Mouse (Mus musculus): ENCODE data around the gene Ascc3. TPM values are rescaled to one million over a fixed set of nuclear protein-coding genes. Genes with fewer than 3 reads are reported as not detected.

Ascc3 gene
- polyA plus RNA-seq, 1 experiment from 2014 or later: 19.6 TPM

- H3K4me2 ChIP-seq (ENCODE audit: low read depth, severe bottlenecking): no peak overlapping the region
- H3K4me3 ChIP-seq (ENCODE audit: low read depth, low read length): no peak overlapping the region
- H3K4me1 ChIP-seq (ENCODE audit: control insufficient read depth, insufficient read depth, low read length): no peaks in the 10 kb centered on the region
- no peak overlapping the region for H3K9ac ChIP-seq (ENCODE audit: low read length)
- no peaks in the 10 kb centered on the region for H3K9me3 ChIP-seq (ENCODE audit: control insufficient read depth, low read length)
- no peak for DNase-seq (ENCODE audit: low spot score)
- 67% methylated on average over 1 of the region's 1 CpGs for WGBS
- no peaks in the 10 kb centered on the region for H3K36me3 ChIP-seq (ENCODE audit: control insufficient read depth, insufficient read depth, low read length)
- no peaks in the 10 kb centered on the region for H3K27me3 ChIP-seq (ENCODE audit: control insufficient read depth, insufficient read depth, low read length)
- no peak overlapping the region for H3K27ac ChIP-seq (replicated peaks; ENCODE audit: low read depth, low read length)
- no peak for ATAC-seq (ENCODE audit: insufficient number of reproducible peaks, low FRiP score, low TSS enrichment, low read depth)
These were observed 47.1 kb downstream of the Ascc3 start for GRCm38 (mm10) chr10:50639607-50640006.

GRCm38 (mm10) chr10:50650612-50651011, 58.1 kb downstream of the Ascc3 start:
- no peak overlapping the region for H3K4me2 ChIP-seq (ENCODE audit: low read depth, severe bottlenecking)
- H3K4me3 ChIP-seq (ENCODE audit: low read depth, low read length): no peak overlapping the region
- H3K4me1 ChIP-seq (ENCODE audit: control insufficient read depth, insufficient read depth, low read length): no peaks in the 10 kb centered on the region
- DNase-seq (ENCODE audit: low spot score) (no peak), ATAC-seq (ENCODE audit: insufficient number of reproducible peaks, low FRiP score, low TSS enrichment, low read depth) (no peak)
- WGBS: 85% methylated on average over 8 of the region's 8 CpGs
- no peaks in the 10 kb centered on the region for H3K9me3 ChIP-seq (ENCODE audit: control insufficient read depth, low read length)
- H3K36me3 ChIP-seq (ENCODE audit: control insufficient read depth, insufficient read depth, low read length): no peaks in the 10 kb centered on the region
- H3K27ac ChIP-seq (replicated peaks; ENCODE audit: low read depth, low read length): no peak overlapping the region
- no peak overlapping the region for H3K9ac ChIP-seq (ENCODE audit: low read length)
- H3K27me3 ChIP-seq (ENCODE audit: control insufficient read depth, insufficient read depth, low read length): no peaks in the 10 kb centered on the region

GRCm38 (mm10) chr10:50653551-50653950, 61.1 kb downstream of the Ascc3 start:
- H3K9me3 ChIP-seq (ENCODE audit: control insufficient read depth, low read length): no peaks in the 10 kb centered on the region
- no peaks in the 10 kb centered on the region for H3K36me3 ChIP-seq (ENCODE audit: control insufficient read depth, insufficient read depth, low read length)
- H3K4me3 ChIP-seq (ENCODE audit: low read depth, low read length): no peak overlapping the region
- H3K4me1 ChIP-seq (ENCODE audit: control insufficient read depth, insufficient read depth, low read length): no peaks in the 10 kb centered on the region
- H3K27me3 ChIP-seq (ENCODE audit: control insufficient read depth, insufficient read depth, low read length): no peaks in the 10 kb centered on the region
- H3K4me2 ChIP-seq (ENCODE audit: low read depth, severe bottlenecking): no peak overlapping the region
- H3K9ac ChIP-seq (ENCODE audit: low read length): no peak overlapping the region
- H3K27ac ChIP-seq (replicated peaks; ENCODE audit: low read depth, low read length): no peak overlapping the region
- WGBS: 90% methylated on average over 3 of the region's 3 CpGs
- ATAC-seq (ENCODE audit: insufficient number of reproducible peaks, low FRiP score, low TSS enrichment, low read depth) (no peak), DNase-seq (ENCODE audit: low spot score) (no peak)

- no peak for DNase-seq (ENCODE audit: low spot score)
- Histone ChIP-seq H3K9ac (ENCODE audit: low read length) (no peak overlapping the region), H3K27me3 (ENCODE audit: control insufficient read depth, insufficient read depth, low read length) (no peaks in the 10 kb centered on the region), H3K4me3 (ENCODE audit: low read depth, low read length) (no peak overlapping the region), H3K27ac (replicated peaks; ENCODE audit: low read depth, low read length) (no peak overlapping the region), H3K4me1 (ENCODE audit: control insufficient read depth, insufficient read depth, low read length) (no peaks in the 10 kb centered on the region), H3K36me3 (ENCODE audit: control insufficient read depth, insufficient read depth, low read length) (no peaks in the 10 kb centered on the region), H3K4me2 (ENCODE audit: low read depth, severe bottlenecking) (no peak overlapping the region), H3K9me3 (ENCODE audit: control insufficient read depth, low read length) (no peaks in the 10 kb centered on the region)
- WGBS: 45% methylated on average over 1 of the region's 1 CpGs
- ATAC-seq (ENCODE audit: insufficient number of reproducible peaks, low FRiP score, low TSS enrichment, low read depth): 0 out of 2 replicates have a peak, but pooled peaks have one; percentile 51
These were observed 64.9 kb downstream of the Ascc3 start for GRCm38 (mm10) chr10:50657352-50657751.

- Histone ChIP-seq H3K27me3 (ENCODE audit: control insufficient read depth, insufficient read depth, low read length) (no peaks in the 10 kb centered on the region), H3K9me3 (ENCODE audit: control insufficient read depth, low read length) (no peaks in the 10 kb centered on the region), H3K4me2 (ENCODE audit: low read depth, severe bottlenecking) (no peak overlapping the region), H3K4me1 (ENCODE audit: control insufficient read depth, insufficient read depth, low read length) (no peaks in the 10 kb centered on the region), H3K36me3 (ENCODE audit: control insufficient read depth, insufficient read depth, low read length) (no peaks in the 10 kb centered on the region), H3K27ac (replicated peaks; ENCODE audit: low read depth, low read length) (no peak overlapping the region), H3K9ac (ENCODE audit: low read length) (no peak overlapping the region), H3K4me3 (ENCODE audit: low read depth, low read length) (no peak overlapping the region)
- WGBS: 87% methylated on average over 5 of the region's 5 CpGs
- DNase-seq (ENCODE audit: low spot score) (no peak), ATAC-seq (ENCODE audit: insufficient number of reproducible peaks, low FRiP score, low TSS enrichment, low read depth) (no peak)
These were observed 79.0 kb downstream of the Ascc3 start for GRCm38 (mm10) chr10:50671517-50671916.

GRCm38 (mm10) chr10:50690324-50690723, 97.9 kb downstream of the Ascc3 start:
- ATAC-seq (ENCODE audit: insufficient number of reproducible peaks, low FRiP score, low TSS enrichment, low read depth) (no peak), DNase-seq (ENCODE audit: low spot score) (no peak)
- no peaks in the 10 kb centered on the region for H3K36me3 ChIP-seq (ENCODE audit: control insufficient read depth, insufficient read depth, low read length)

GRCm38 (mm10) chr10:50698836-50699433, 106.5 kb downstream of the Ascc3 start:
- WGBS: 53% methylated on average over 4 of the region's 4 CpGs
- no peak for ATAC-seq (ENCODE audit: insufficient number of reproducible peaks, low FRiP score, low TSS enrichment, low read depth)

More at GRCm38 (mm10) chr10:50690324-50690723, 97.9 kb downstream of the Ascc3 start:
- Histone ChIP-seq H3K27me3 (ENCODE audit: control insufficient read depth, insufficient read depth, low read length) (no peaks in the 10 kb centered on the region), H3K4me2 (ENCODE audit: low read depth, severe bottlenecking) (no peak overlapping the region), H3K4me1 (ENCODE audit: control insufficient read depth, insufficient read depth, low read length) (no peaks in the 10 kb centered on the region), H3K4me3 (ENCODE audit: low read depth, low read length) (no peak overlapping the region), H3K9me3 (ENCODE audit: control insufficient read depth, low read length) (no peaks in the 10 kb centered on the region), H3K27ac (replicated peaks; ENCODE audit: low read depth, low read length) (no peak overlapping the region), H3K9ac (ENCODE audit: low read length) (no peak overlapping the region)

GRCm38 (mm10) chr10:50701736-50702135, 109.3 kb downstream of the Ascc3 start:
- Histone ChIP-seq H3K4me1 (ENCODE audit: control insufficient read depth, insufficient read depth, low read length) (no peaks in the 10 kb centered on the region), H3K27ac (replicated peaks; ENCODE audit: low read depth, low read length) (no peak overlapping the region), H3K4me2 (ENCODE audit: low read depth, severe bottlenecking) (no peak overlapping the region), H3K9ac (ENCODE audit: low read length) (no peak overlapping the region), H3K9me3 (ENCODE audit: control insufficient read depth, low read length) (no peaks in the 10 kb centered on the region), H3K27me3 (ENCODE audit: control insufficient read depth, insufficient read depth, low read length) (no peaks in the 10 kb centered on the region), H3K36me3 (ENCODE audit: control insufficient read depth, insufficient read depth, low read length) (no peaks in the 10 kb centered on the region), H3K4me3 (ENCODE audit: low read depth, low read length) (no peak overlapping the region)
- ATAC-seq (ENCODE audit: insufficient number of reproducible peaks, low FRiP score, low TSS enrichment, low read depth) (no peak), DNase-seq (ENCODE audit: low spot score) (no peak)
- 80% methylated on average over 2 of the region's 2 CpGs for WGBS

More at GRCm38 (mm10) chr10:50698836-50699433, 106.5 kb downstream of the Ascc3 start:
- Histone ChIP-seq H3K27me3 (ENCODE audit: control insufficient read depth, insufficient read depth, low read length) (no peaks in the 10 kb centered on the region), H3K9ac (ENCODE audit: low read length) (no peak overlapping the region), H3K27ac (replicated peaks; ENCODE audit: low read depth, low read length) (no peak overlapping the region), H3K4me3 (ENCODE audit: low read depth, low read length) (no peak overlapping the region), H3K9me3 (ENCODE audit: control insufficient read depth, low read length) (no peaks in the 10 kb centered on the region), H3K4me1 (ENCODE audit: control insufficient read depth, insufficient read depth, low read length) (no peaks in the 10 kb centered on the region), H3K4me2 (ENCODE audit: low read depth, severe bottlenecking) (no peak overlapping the region), H3K36me3 (ENCODE audit: control insufficient read depth, insufficient read depth, low read length) (no peaks in the 10 kb centered on the region)
- no peak for DNase-seq (ENCODE audit: low spot score)

GRCm38 (mm10) chr10:50702361-50702760, 109.9 kb downstream of the Ascc3 start:
- no peak overlapping the region for H3K9ac ChIP-seq (ENCODE audit: low read length)
- H3K27me3 ChIP-seq (ENCODE audit: control insufficient read depth, insufficient read depth, low read length): no peaks in the 10 kb centered on the region
- H3K36me3 ChIP-seq (ENCODE audit: control insufficient read depth, insufficient read depth, low read length): no peaks in the 10 kb centered on the region
- 88% methylated on average over 3 of the region's 3 CpGs for WGBS
- ATAC-seq (ENCODE audit: insufficient number of reproducible peaks, low FRiP score, low TSS enrichment, low read depth): no peak
- H3K4me3 ChIP-seq (ENCODE audit: low read depth, low read length): no peak overlapping the region
- no peaks in the 10 kb centered on the region for H3K4me1 ChIP-seq (ENCODE audit: control insufficient read depth, insufficient read depth, low read length)
- DNase-seq (ENCODE audit: low spot score): no peak
- no peak overlapping the region for H3K27ac ChIP-seq (replicated peaks; ENCODE audit: low read depth, low read length)
- no peak overlapping the region for H3K4me2 ChIP-seq (ENCODE audit: low read depth, severe bottlenecking)
- H3K9me3 ChIP-seq (ENCODE audit: control insufficient read depth, low read length): no peaks in the 10 kb centered on the region
